Mouse (Mus musculus) liver, postnatal 0 days (tissue): ENCODE data around the gene Atl1. TPM values are rescaled to one million over a fixed set of nuclear protein-coding genes. Genes with fewer than 3 reads are reported as not detected.

Experiments
- ATAC-seq: fragments of 200-750 bp; cut with Nextera tagmentation; 2 replicates; pipeline ENCODE4 v1.8.0; 2017; ENCODE audit warnings: mild to moderate bottlenecking, moderate library complexity
- DNase-seq: peaks from one replicate; pipeline ENCODE4 v3.0.0-alpha.2; 2016
- H3K27ac ChIP-seq: fragments of 300-500 bp; sonication (generic); 2 replicates; pipeline ENCODE4 v1.5.1; 2014; ENCODE audit warnings: antibody characterized with exemption, moderate library complexity, mild to moderate bottlenecking, low read depth
- H3K27me3 ChIP-seq: fragments of 300-500 bp; sonication (generic); 2 replicates; pipeline ENCODE4 v1.6.1; 2014; ENCODE audit warnings: low read length, control low read depth, mixed read lengths; ENCODE audit not compliant: insufficient read depth
- H3K36me3 ChIP-seq: fragments of 300-500 bp; sonication (generic); replicated peaks from 2 replicates; pipeline ENCODE4 v1.6.1; 2014; ENCODE audit warnings: mild to moderate bottlenecking, control low read depth, low read length, moderate library complexity, mixed read lengths; ENCODE audit not compliant: insufficient read depth
- H3K4me1 ChIP-seq: fragments of 300-500 bp; sonication (generic); 2 replicates; pipeline ENCODE4 v1.6.1; 2014; ENCODE audit warnings: antibody characterized with exemption, mild to moderate bottlenecking, control low read depth; ENCODE audit not compliant: insufficient read depth
- H3K4me2 ChIP-seq: fragments of 300-500 bp; sonication (generic); 2 replicates; pipeline ENCODE4 v1.6.1; 2014; ENCODE audit warnings: low read depth, mild to moderate bottlenecking, low read length, moderate library complexity, mixed read lengths
- H3K4me3 ChIP-seq: fragments of 300-500 bp; sonication (generic); 2 replicates; pipeline ENCODE4 v1.5.1; 2014; ENCODE audit warnings: low read depth, low read length
- H3K9ac ChIP-seq: fragments of 300-500 bp; sonication (generic); replicated peaks from 2 replicates; pipeline ENCODE4 v1.6.1; 2014; ENCODE audit warnings: mild to moderate bottlenecking, moderate library complexity
- H3K9me3 ChIP-seq: fragments of 300-500 bp; sonication (generic); 2 replicates; pipeline ENCODE4 v1.6.1; 2016; ENCODE audit warnings: mild to moderate bottlenecking, control low read depth, low read length, mixed read lengths
- CTCF ChIP-seq: sonication (generic); IDR thresholded peaks from 2 replicates; pipeline ENCODE4 v1.5.1; 2016; ENCODE audit warnings: antibody characterized with exemption, low read depth
- EP300 ChIP-seq: IDR thresholded peaks from 2 replicates; pipeline ENCODE4 v1.6.1; 2016; ENCODE audit warnings: antibody characterized with exemption, low read depth, mild to moderate bottlenecking
- WGBS: fragments of 180-500 bp; shearing (Covaris S2); extraction: QIAGEN DNeasy Blood & Tissue Kit; methylation state at CpG from one replicate; pipeline ENCODE4 v1.1.7; 2014; ENCODE audit not compliant: insufficient replicate concordance; 5-methylcytosine and 5-hydroxymethylcytosine counted together
- polyA plus RNA-seq: library from polyadenylated mRNA; unstranded; fragments of >200 nt; fragmentation: Nextera tagmentation; extraction: Ambion mirVana; gene quantifications from 2 replicates; pipeline ENCODE4 v1.2.1, GENCODE M21; 2015

Atl1 gene
- polyA plus RNA-seq, 1 experiment from 2014 or later: 1.0 TPM

DNA sequence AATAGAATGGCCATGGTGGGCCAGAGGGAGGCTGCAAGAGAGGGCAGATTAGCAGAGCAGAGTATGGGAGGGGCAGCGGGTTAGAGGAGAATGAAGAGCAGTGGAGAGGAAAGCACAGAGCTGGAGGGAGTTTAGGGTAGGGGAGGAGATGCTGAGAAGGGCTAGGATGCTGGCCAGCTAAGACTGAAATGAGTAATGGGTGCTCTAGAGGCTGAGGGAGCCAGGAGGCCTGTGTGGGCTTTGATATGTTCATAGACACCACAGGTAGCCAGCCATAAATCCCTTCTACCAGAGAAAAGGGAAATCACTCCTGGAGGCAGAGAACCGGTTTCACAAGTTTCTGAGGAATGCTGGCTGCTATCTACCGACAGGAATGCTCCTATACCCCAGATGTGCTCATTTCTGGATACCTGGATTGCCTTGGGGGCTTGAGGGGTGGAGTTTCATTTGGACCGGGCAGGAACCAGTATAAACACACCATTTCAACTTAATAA is 13.2 kb upstream of the Atl1 start:
- ATAC-seq (no peak), DNase-seq (no peak)
- H3K9me3 ChIP-seq: no peaks in the 10 kb centered on the region
- H3K9ac ChIP-seq: no peak overlapping the region
- H3K36me3 ChIP-seq: no peaks in the 10 kb centered on the region
- no peak overlapping the region for H3K4me2 ChIP-seq
- H3K27ac ChIP-seq: 0 out of 2 replicates have a peak overlapping the region, but pooled peaks have one; percentile 1
- H3K4me3 ChIP-seq: no peak overlapping the region
- TF ChIP-seq CTCF (no peak), EP300 (no peak)
- peaks cover 13% of the 10 kb centered on the region; the same call in 1 of the 2 replicates for H3K4me1 ChIP-seq
- H3K27me3 ChIP-seq: no peaks in the 10 kb centered on the region
- WGBS: 48% methylated on average over 4 of the region's 4 CpGs

DNA sequence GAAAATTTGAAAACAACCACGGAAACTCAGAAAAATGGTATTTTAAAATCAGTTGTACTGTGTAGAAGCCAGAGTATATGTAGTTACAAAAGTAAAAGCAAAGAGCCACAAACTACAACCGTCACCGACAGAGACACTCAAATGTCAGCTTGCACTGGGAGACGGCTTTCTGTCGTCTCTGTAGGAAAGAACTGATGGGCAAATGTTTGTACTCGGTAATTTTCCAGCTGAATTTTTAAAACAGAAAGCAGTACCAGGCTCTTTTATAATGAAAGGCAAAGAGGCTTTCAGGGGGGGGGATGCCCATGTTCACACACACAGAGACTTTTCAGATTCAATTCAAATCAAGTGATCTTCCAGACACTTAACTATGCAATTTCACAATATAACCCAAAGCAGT is 12.7 kb upstream of the Atl1 start:
- DNase-seq: no peak
- WGBS: 59% methylated on average over 6 of the region's 6 CpGs
- no peak for ATAC-seq
- Histone ChIP-seq H3K36me3 (no peaks in the 10 kb centered on the region), H3K9ac (no peak overlapping the region), H3K27ac (no peak overlapping the region), H3K27me3 (no peaks in the 10 kb centered on the region), H3K4me2 (no peak overlapping the region), H3K9me3 (no peaks in the 10 kb centered on the region), H3K4me3 (no peak overlapping the region), H3K4me1 (peaks cover 13% of the 10 kb centered on the region; the same call in 1 of the 2 replicates)
- TF ChIP-seq CTCF (no peak), EP300 (no peak)

- TF ChIP-seq CTCF (no peak), EP300 (no peak)
- DNase-seq (no peak), ATAC-seq (no peak)
- no peaks in the 10 kb centered on the region for H3K27me3 ChIP-seq
- no peaks in the 10 kb centered on the region for H3K9me3 ChIP-seq
- H3K4me1 ChIP-seq: peaks cover 13% of the 10 kb centered on the region; the same call in 1 of the 2 replicates
- H3K4me2 ChIP-seq: no peak overlapping the region
- 69% methylated on average over 10 of the region's 10 CpGs for WGBS
- H3K36me3 ChIP-seq: no peaks in the 10 kb centered on the region
- H3K27ac ChIP-seq: no peak overlapping the region
- H3K4me3 ChIP-seq: no peak overlapping the region
- no peak overlapping the region for H3K9ac ChIP-seq
Observed at GRCm38 (mm10) chr12:69881198-69881905, 11.1 kb upstream of the Atl1 start.

GRCm38 (mm10) chr12:69884053-69884452 is 8.4 kb upstream of the Atl1 start:
- H3K4me2 ChIP-seq: no peak overlapping the region
- WGBS: 86% methylated on average over 5 of the region's 5 CpGs
- H3K9ac ChIP-seq: no peak overlapping the region
- H3K27me3 ChIP-seq: no peaks in the 10 kb centered on the region
- H3K27ac ChIP-seq: no peak overlapping the region
- H3K9me3 ChIP-seq: no peaks in the 10 kb centered on the region
- peak; percentile 55 for ATAC-seq
- H3K36me3 ChIP-seq: no peaks in the 10 kb centered on the region; the same call in 1 of the 2 replicates
- no peak overlapping the region for H3K4me3 ChIP-seq
- peaks cover 24% of the 10 kb centered on the region for H3K4me1 ChIP-seq
- DNase-seq: no peak
- TF ChIP-seq CTCF: no peak
- no peak for TF ChIP-seq EP300

- TF ChIP-seq CTCF (no peak), EP300 (no peak)
- 84% methylated on average over 5 of the region's 5 CpGs for WGBS
- no peak overlapping the region for H3K4me3 ChIP-seq
- H3K4me1 ChIP-seq: peaks cover 29% of the 10 kb centered on the region
- no peaks in the 10 kb centered on the region for H3K27me3 ChIP-seq
- no peaks in the 10 kb centered on the region for H3K9me3 ChIP-seq
- H3K27ac ChIP-seq: no peak overlapping the region
- no peak overlapping the region for H3K9ac ChIP-seq
- DNase-seq: no peak
- ATAC-seq: no peak
- H3K36me3 ChIP-seq: peaks cover 5% of the 10 kb centered on the region; the same call in 1 of the 2 replicates
- no peak overlapping the region for H3K4me2 ChIP-seq
Observed at GRCm38 (mm10) chr12:69885170-69885923, 7.1 kb upstream of the Atl1 start.

DNA sequence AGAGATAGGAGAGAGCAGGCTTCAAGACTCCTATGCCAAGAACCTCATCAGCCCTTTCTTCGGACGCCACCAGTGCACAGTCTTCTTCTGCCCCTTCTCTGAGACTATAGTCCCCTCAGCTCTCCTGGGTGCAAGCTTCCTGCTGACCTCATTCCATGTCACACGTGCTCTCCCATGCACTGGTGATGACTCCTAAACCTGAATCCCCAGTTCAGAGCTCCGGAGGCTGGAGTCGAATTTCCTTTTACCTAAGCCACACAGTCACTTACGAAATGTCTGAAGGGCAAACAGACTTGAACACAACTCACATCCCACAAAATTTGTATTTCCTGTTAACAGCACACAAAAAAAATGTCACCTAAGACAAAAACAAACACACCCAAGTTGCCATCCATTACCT is 4.6 kb upstream of the Atl1 start:
- 64% methylated on average over 6 of the region's 6 CpGs for WGBS
- Histone ChIP-seq H3K4me3 (no peak overlapping the region), H3K27ac (0 out of 2 replicates have a peak overlapping the region, but pooled peaks have one; percentile 8), H3K4me2 (no peak overlapping the region), H3K36me3 (peaks cover 5% of the 10 kb centered on the region; the same call in 1 of the 2 replicates), H3K9me3 (no peaks in the 10 kb centered on the region), H3K9ac (no peak overlapping the region), H3K27me3 (no peaks in the 10 kb centered on the region), H3K4me1 (peaks cover 37% of the 10 kb centered on the region)
- no peak for TF ChIP-seq EP300
- TF ChIP-seq CTCF: no peak
- DNase-seq: no peak
- ATAC-seq: no peak
